Mouse (Mus musculus) heart, embryonic 13.5 days (tissue): ENCODE measurements around the gene Isy1. TPM values are rescaled to one million over a fixed set of nuclear protein-coding genes. Genes with fewer than 3 reads are reported as not detected.
A peak's percentile ranks its signal among the peaks of the same experiment; 100 is the strongest.

Experiments used
- ATAC-seq: fragments of 200-750 bp; cut with Nextera tagmentation; 2 replicates; pipeline ENCODE4 v1.8.0; 2017; ENCODE audit warnings: moderate TSS enrichment; ENCODE audit not compliant: insufficient number of reproducible peaks, low FRiP score, low TSS enrichment; ENCODE audit errors: extremely low read depth
- H3K27ac ChIP-seq: fragments of 300-500 bp; sonication (generic); replicated peaks from 2 replicates; pipeline ENCODE4 v1.5.1; 2015; ENCODE audit warnings: moderate library complexity, mild to moderate bottlenecking, inconsistent platforms
- H3K27me3 ChIP-seq: fragments of 300-500 bp; sonication (generic); replicated peaks from 2 replicates; pipeline ENCODE4 v1.6.1; 2015; ENCODE audit warnings: mild to moderate bottlenecking, inconsistent platforms
- H3K36me3 ChIP-seq: fragments of 300-500 bp; sonication (generic); 2 replicates; pipeline ENCODE4 v1.6.1; 2015; ENCODE audit warnings: mild to moderate bottlenecking, inconsistent platforms
- H3K4me1 ChIP-seq: fragments of 300-500 bp; sonication (generic); 2 replicates; pipeline ENCODE4 v1.6.1; 2015; ENCODE audit warnings: inconsistent platforms
- H3K4me2 ChIP-seq: fragments of 300-500 bp; sonication (generic); 2 replicates; pipeline ENCODE4 v1.6.1; 2015; ENCODE audit warnings: inconsistent platforms, mild to moderate bottlenecking, moderate library complexity
- H3K4me3 ChIP-seq: fragments of 300-500 bp; sonication (generic); 2 replicates; pipeline ENCODE4 v1.5.1; 2015; ENCODE audit warnings: moderate library complexity, mild to moderate bottlenecking, inconsistent platforms
- H3K9ac ChIP-seq: fragments of 300-500 bp; sonication (generic); 2 replicates; pipeline ENCODE4 v1.6.1; 2015; ENCODE audit warnings: inconsistent platforms, mild to moderate bottlenecking, moderate library complexity
- H3K9me3 ChIP-seq: fragments of 300-500 bp; sonication (generic); 2 replicates; pipeline ENCODE4 v1.6.1; 2016; ENCODE audit warnings: inconsistent platforms
- WGBS: fragments of 180-500 bp; shearing (Covaris S2); methylation state at CpG from one replicate; pipeline ENCODE4 v1.1.7; 2015; ENCODE audit warnings: mixed read lengths; 5-methylcytosine and 5-hydroxymethylcytosine counted together
- polyA plus RNA-seq: library from polyadenylated mRNA; unstranded; fragments of >200 nt; fragmentation: Nextera tagmentation; extraction: Ambion mirVana; gene quantifications from 2 replicates; pipeline ENCODE4 v1.2.1, GENCODE M21; 2015

Gene Isy1
- polyA plus RNA-seq, 1 experiment from 2014 or later = 22.1 TPM

GRCm38 (mm10) chr6:87873104-87873503, 34.5 kb upstream of the Isy1 start:
- H3K4me1 ChIP-seq = peaks cover 12% of the 10 kb centered on the region
- no peak for ATAC-seq
- H3K4me2 ChIP-seq = no peak overlapping the region
- H3K27ac ChIP-seq = no peak overlapping the region
- no peak overlapping the region for H3K9ac ChIP-seq
- no peaks in the 10 kb centered on the region for H3K36me3 ChIP-seq
- H3K27me3 ChIP-seq = no peaks in the 10 kb centered on the region
- H3K9me3 ChIP-seq = no peaks in the 10 kb centered on the region
- no peak overlapping the region for H3K4me3 ChIP-seq
- WGBS = 26% methylated on average over 1 of the region's 1 CpGs

DNA sequence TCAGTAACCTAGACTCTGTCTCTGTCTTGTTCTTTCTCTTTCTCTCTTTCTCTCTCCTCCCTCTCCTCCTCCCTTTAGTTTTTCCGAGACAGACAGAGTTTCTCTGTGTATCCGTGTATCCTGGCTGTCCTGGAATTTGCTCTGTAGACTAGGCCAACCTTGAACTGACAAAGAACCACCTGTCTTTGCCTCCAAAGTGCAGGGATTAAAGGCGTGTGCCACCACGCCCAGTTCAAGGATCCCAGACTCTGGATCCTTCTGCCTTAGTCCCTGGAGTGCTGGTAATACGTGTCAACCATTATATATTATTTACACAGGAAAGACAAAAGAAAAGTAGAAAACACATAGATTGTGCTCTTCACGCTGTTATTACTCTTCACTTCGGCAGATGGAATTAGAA, 32.6 kb upstream of the Isy1 start:
- H3K27ac ChIP-seq = no peak overlapping the region
- no peaks in the 10 kb centered on the region for H3K27me3 ChIP-seq
- ATAC-seq = no peak
- no peak overlapping the region for H3K9ac ChIP-seq
- H3K4me1 ChIP-seq = peaks cover 12% of the 10 kb centered on the region
- no peak overlapping the region for H3K4me2 ChIP-seq
- no peak overlapping the region for H3K4me3 ChIP-seq
- H3K9me3 ChIP-seq = no peaks in the 10 kb centered on the region
- no peaks in the 10 kb centered on the region for H3K36me3 ChIP-seq
- 75% methylated on average over 7 of the region's 7 CpGs for WGBS

GRCm38 (mm10) chr6:87870440-87870839, 31.8 kb upstream of the Isy1 start:
- 55% methylated on average over 1 of the region's 1 CpGs for WGBS
- ATAC-seq = no peak

DNA sequence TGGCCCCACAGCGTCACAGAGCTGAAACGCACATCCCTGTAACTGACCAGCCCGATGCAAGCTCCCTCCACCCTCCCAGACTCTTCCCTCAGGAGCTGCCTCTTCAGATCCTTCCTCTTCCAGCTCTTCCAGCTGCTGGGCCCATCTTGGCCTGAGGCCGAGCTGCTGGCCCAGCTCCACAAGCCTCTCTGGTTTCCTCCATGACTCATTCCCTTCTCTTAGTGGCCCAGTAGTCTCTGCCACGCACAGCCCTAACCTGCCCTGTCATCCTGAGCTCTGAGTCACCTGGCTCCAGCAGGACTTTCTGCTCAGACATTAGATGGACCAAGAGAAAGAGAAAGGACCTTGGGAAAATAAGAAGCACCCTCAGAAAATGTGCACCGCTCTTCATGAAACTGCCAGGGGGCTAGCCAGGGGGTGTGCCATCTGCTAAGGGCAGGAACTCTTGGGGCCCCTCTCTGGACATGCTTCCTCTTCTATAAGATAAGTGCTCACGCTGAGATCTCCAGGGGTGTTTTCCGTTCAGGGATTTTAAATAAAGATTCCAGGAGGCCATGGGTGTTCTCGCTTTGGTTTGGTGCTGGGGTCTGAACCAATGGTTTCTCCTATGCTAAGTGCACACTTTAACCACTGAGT, 30.4 kb upstream of the Isy1 start:
- peak overlapping the region; percentile 37; the same call in 1 of the 2 replicates for H3K4me2 ChIP-seq
- no peak overlapping the region for H3K4me3 ChIP-seq
- H3K27me3 ChIP-seq = no peaks in the 10 kb centered on the region
- no peaks in the 10 kb centered on the region for H3K36me3 ChIP-seq
- no peak overlapping the region for H3K9ac ChIP-seq
- H3K27ac ChIP-seq = peak overlapping the region; percentile 48
- WGBS = 55% methylated on average over 9 of the region's 9 CpGs
- peak; percentile 75; the same call in 1 of the 2 replicates for ATAC-seq
- H3K9me3 ChIP-seq = no peaks in the 10 kb centered on the region
- peaks cover 12% of the 10 kb centered on the region for H3K4me1 ChIP-seq

More at GRCm38 (mm10) chr6:87870440-87870839, 31.8 kb upstream of the Isy1 start:
- no peak overlapping the region for H3K9ac ChIP-seq
- no peak overlapping the region for H3K4me2 ChIP-seq
- H3K9me3 ChIP-seq = no peaks in the 10 kb centered on the region
- H3K4me1 ChIP-seq = peaks cover 12% of the 10 kb centered on the region
- no peak overlapping the region for H3K4me3 ChIP-seq
- no peaks in the 10 kb centered on the region for H3K36me3 ChIP-seq
- no peaks in the 10 kb centered on the region for H3K27me3 ChIP-seq
- H3K27ac ChIP-seq = no peak overlapping the region

DNA sequence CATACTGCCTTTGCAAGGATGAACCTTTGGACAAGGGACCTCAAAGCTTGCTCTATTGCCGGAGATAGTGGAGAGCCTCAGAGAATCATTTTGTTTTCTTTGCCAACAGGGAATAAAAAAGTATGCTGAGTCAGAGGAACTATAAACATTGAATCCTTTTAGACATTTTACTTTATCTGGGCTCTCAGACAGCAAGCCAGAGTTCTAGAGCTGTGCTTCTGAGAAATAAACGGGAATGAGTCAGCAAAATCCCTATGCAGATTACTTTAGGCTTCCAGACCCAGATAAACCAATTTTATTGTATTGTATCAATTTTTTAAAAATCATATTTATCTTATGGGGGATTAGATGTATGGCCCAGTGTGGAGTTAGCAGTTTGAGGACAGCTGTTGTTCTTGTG, 28.7 kb upstream of the Isy1 start:
- H3K4me1 ChIP-seq = peaks cover 12% of the 10 kb centered on the region
- ATAC-seq = no peak
- 43% methylated on average over 2 of the region's 2 CpGs for WGBS
- H3K4me2 ChIP-seq = no peak overlapping the region
- no peak overlapping the region for H3K9ac ChIP-seq
- H3K36me3 ChIP-seq = no peaks in the 10 kb centered on the region
- H3K4me3 ChIP-seq = no peak overlapping the region
- no peaks in the 10 kb centered on the region for H3K9me3 ChIP-seq
- no peak overlapping the region for H3K27ac ChIP-seq
- H3K27me3 ChIP-seq = no peaks in the 10 kb centered on the region

DNA sequence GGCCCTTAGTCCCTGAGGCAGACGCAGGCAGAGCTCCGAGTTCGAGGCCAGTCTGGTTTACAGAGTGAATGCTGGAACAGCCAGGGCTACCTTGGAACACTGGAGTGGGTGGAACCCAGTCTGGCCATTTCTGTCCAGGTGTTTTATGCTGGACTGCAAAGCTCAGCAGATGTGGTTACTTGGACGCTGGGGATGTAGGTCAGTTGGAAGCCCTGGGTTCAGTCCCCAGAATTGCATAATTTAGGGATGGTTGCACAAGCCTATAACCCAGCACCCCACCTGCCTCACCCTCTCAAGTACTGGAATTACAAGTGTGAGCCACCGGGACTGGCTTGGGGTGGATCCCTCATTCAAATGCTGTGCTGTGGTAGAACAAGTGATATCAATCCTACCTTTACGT, 27.6 kb upstream of the Isy1 start:
- no peak overlapping the region for H3K4me2 ChIP-seq
- no peaks in the 10 kb centered on the region for H3K27me3 ChIP-seq
- no peaks in the 10 kb centered on the region for H3K9me3 ChIP-seq
- no peak overlapping the region for H3K4me3 ChIP-seq
- ATAC-seq = no peak
- 80% methylated on average over 6 of the region's 6 CpGs for WGBS
- H3K36me3 ChIP-seq = no peaks in the 10 kb centered on the region
- no peak overlapping the region for H3K27ac ChIP-seq
- H3K4me1 ChIP-seq = peaks cover 12% of the 10 kb centered on the region
- H3K9ac ChIP-seq = no peak overlapping the region

DNA sequence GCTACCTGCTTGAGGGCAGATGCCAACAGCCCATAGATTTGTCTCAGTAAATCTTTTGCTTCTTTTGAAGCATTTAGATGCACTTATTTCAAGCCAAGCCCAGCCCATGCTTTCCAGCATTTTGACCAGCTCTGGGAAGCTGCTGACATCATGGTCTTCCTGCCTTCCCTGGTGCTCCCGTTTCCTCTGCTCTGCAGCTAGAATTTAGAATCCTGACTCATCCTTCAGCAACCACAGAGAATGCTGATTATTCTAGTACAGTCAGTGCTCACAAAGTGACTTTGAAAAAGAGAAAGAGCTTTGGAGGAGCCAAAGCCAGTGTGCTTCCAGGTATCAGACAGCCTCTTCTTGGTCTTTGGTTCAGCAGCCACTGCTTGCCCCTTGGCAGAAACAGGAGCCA, 18.5 kb upstream of the Isy1 start:
- 25% methylated on average over 1 of the region's 1 CpGs for WGBS
- H3K9me3 ChIP-seq = no peaks in the 10 kb centered on the region

DNA sequence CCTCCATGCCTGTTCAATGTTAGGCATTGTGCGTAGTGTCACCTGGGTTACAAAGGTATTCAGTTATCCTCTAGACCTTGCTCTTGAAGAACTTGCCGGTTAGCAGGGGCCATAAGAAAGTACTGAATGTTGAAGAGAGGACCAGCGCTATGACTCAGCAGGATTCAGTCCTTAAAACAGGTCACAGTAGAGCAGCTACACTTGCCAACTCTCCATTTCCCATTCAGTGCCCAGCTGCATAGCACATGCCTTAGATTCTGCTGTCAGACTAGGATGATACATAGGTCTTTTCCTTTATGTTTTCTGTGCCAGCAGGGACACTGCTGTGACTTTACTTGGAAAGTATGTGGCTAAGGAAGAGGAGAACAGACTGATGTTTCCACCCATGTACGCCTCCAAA, 14.8 kb upstream of the Isy1 start:
- Histone ChIP-seq H3K36me3 (peaks cover 5% of the 10 kb centered on the region), H3K27ac (no peak overlapping the region), H3K9ac (no peak overlapping the region), H3K4me2 (no peak overlapping the region), H3K4me3 (no peak overlapping the region), H3K27me3 (no peaks in the 10 kb centered on the region), H3K4me1 (peaks cover 15% of the 10 kb centered on the region), H3K9me3 (no peaks in the 10 kb centered on the region)
- WGBS = 76% methylated on average over 4 of the region's 4 CpGs
- no peak for ATAC-seq

More for the DNA sequence above, 18.5 kb upstream of the Isy1 start:
- H3K36me3 ChIP-seq = no peaks in the 10 kb centered on the region
- no peak overlapping the region for H3K9ac ChIP-seq
- H3K4me1 ChIP-seq = no peaks in the 10 kb centered on the region
- H3K4me2 ChIP-seq = no peak overlapping the region
- ATAC-seq = no peak
- no peak overlapping the region for H3K27ac ChIP-seq
- H3K27me3 ChIP-seq = no peaks in the 10 kb centered on the region
- no peak overlapping the region for H3K4me3 ChIP-seq

- Histone ChIP-seq H3K4me2 (peak overlapping the region; percentile 78; the same call in 1 of the 2 replicates), H3K27me3 (no peaks in the 10 kb centered on the region), H3K9me3 (no peaks in the 10 kb centered on the region), H3K36me3 (peaks cover 15% of the 10 kb centered on the region), H3K9ac (no peak overlapping the region), H3K4me1 (peaks cover 31% of the 10 kb centered on the region), H3K4me3 (no peak overlapping the region), H3K27ac (no peak overlapping the region)
- WGBS = 72% methylated on average over 6 of the region's 6 CpGs
- ATAC-seq = no peak
Measured at GRCm38 (mm10) chr6:87851871-87852270, 13.3 kb upstream of the Isy1 start.

- under 1% methylated on average over 53 of the region's 55 CpGs for WGBS
- Histone ChIP-seq H3K9ac (peak within 1 kb of the TSS; percentile 99), H3K27me3 (no peaks in the 10 kb centered on the region), H3K4me2 (peak within 1 kb of the TSS; percentile 78), H3K9me3 (no peaks in the 10 kb centered on the region), H3K36me3 (peaks cover 15% of the 10 kb centered on the region), H3K4me3 (peak within 1 kb of the TSS; percentile 90), H3K4me1 (peaks cover 34% of the 10 kb centered on the region), H3K27ac (peak within 1 kb of the TSS; percentile 93)
- ATAC-seq = peak; percentile 97
Measured at GRCm38 (mm10) chr6:87850900-87851614, 12.5 kb upstream of the Isy1 start, which contains the start of gene Cnbp. Gene Cnbp, minus strand, starts transcription at chr6:87851106.

- peak overlapping the region; percentile 99 for H3K9ac ChIP-seq
- H3K4me2 ChIP-seq = peak overlapping the region; percentile 78
- WGBS = under 1% methylated on average over 68 of the region's 73 CpGs
- peak overlapping the region; percentile 93 for H3K27ac ChIP-seq
- peak; percentile 72 for ATAC-seq
- H3K27me3 ChIP-seq = no peaks in the 10 kb centered on the region
- no peaks in the 10 kb centered on the region for H3K9me3 ChIP-seq
- H3K36me3 ChIP-seq = peaks cover 22% of the 10 kb centered on the region
- H3K4me3 ChIP-seq = peak overlapping the region; percentile 90
- peaks cover 34% of the 10 kb centered on the region for H3K4me1 ChIP-seq
Measured at GRCm38 (mm10) chr6:87850155-87850899, 11.7 kb upstream of the Isy1 start.
